Mouse (Mus musculus) midbrain, embryonic 16.5 days (tissue): ENCODE measurements around the gene Myof. TPM values are rescaled to one million over a fixed set of nuclear protein-coding genes. Genes with fewer than 3 reads are reported as not detected.

Source experiments
- ATAC-seq: fragments of 200-750 bp; cut with Nextera tagmentation; 2 replicates; pipeline ENCODE4 v1.8.0; 2017; ENCODE audit warnings: moderate TSS enrichment
- H3K27ac ChIP-seq: fragments of 300-500 bp; sonication (generic); 2 replicates; pipeline ENCODE4 v1.5.1; 2014; ENCODE audit warnings: mild to moderate bottlenecking, low read length, mixed read lengths
- H3K27me3 ChIP-seq: fragments of 300-500 bp; sonication (generic); 2 replicates; pipeline ENCODE4 v1.6.1; 2014; ENCODE audit warnings: low read depth, low read length, mixed read lengths; ENCODE audit not compliant: control insufficient read depth, insufficient read depth
- H3K36me3 ChIP-seq: fragments of 300-500 bp; sonication (generic); 2 replicates; pipeline ENCODE4 v1.6.1; 2014; ENCODE audit warnings: mild to moderate bottlenecking, low read length, moderate library complexity, mixed read lengths; ENCODE audit not compliant: control insufficient read depth, insufficient read depth
- H3K4me1 ChIP-seq: fragments of 300-500 bp; sonication (generic); 2 replicates; pipeline ENCODE4 v1.6.1; 2014; ENCODE audit warnings: mild to moderate bottlenecking, low read length, mixed read lengths; ENCODE audit not compliant: control insufficient read depth, insufficient read depth
- H3K4me2 ChIP-seq: fragments of 300-500 bp; sonication (generic); 2 replicates; pipeline ENCODE4 v1.6.1; 2014; ENCODE audit warnings: mild to moderate bottlenecking, low read length, mixed read lengths
- H3K4me3 ChIP-seq: fragments of 300-500 bp; sonication (generic); 2 replicates; pipeline ENCODE4 v1.5.1; 2014; ENCODE audit warnings: low read depth, mild to moderate bottlenecking, low read length, moderate library complexity, mixed read lengths
- H3K9ac ChIP-seq: fragments of 300-500 bp; sonication (generic); 2 replicates; pipeline ENCODE4 v1.6.1; 2014; ENCODE audit warnings: low read depth, low read length, mixed read lengths
- H3K9me3 ChIP-seq: fragments of 300-500 bp; sonication (generic); replicated peaks from 2 replicates; pipeline ENCODE4 v1.6.1; 2014; ENCODE audit warnings: mild to moderate bottlenecking, low read length, mixed read lengths; ENCODE audit not compliant: control insufficient read depth, poor library complexity, severe bottlenecking
- WGBS: fragments of 180-500 bp; shearing (Covaris S2); extraction: QIAGEN DNeasy Blood & Tissue Kit; methylation state at CpG from one replicate; pipeline ENCODE4 v1.1.7; 2014; 5-methylcytosine and 5-hydroxymethylcytosine counted together
- polyA plus RNA-seq: library from polyadenylated mRNA; unstranded; fragments of >200 nt; fragmentation: Nextera tagmentation; extraction: Ambion mirVana; gene quantifications from 2 replicates; pipeline ENCODE4 v1.2.1, GENCODE M21; 2015

The Myof gene
- polyA plus RNA-seq, 1 experiment from 2014 or later: 1.9 TPM

GRCm38 (mm10) chr19:37985730-37986129 is 57.6 kb downstream of the Myof start:
- Histone ChIP-seq H3K27me3 (no peaks in the 10 kb centered on the region), H3K4me2 (no peak overlapping the region), H3K36me3 (no peaks in the 10 kb centered on the region), H3K27ac (no peak overlapping the region), H3K9me3 (no peaks in the 10 kb centered on the region), H3K4me1 (no peaks in the 10 kb centered on the region), H3K4me3 (no peak overlapping the region), H3K9ac (no peak overlapping the region)
- no peak for ATAC-seq
- 93% methylated on average over 16 of the region's 16 CpGs for WGBS

GRCm38 (mm10) chr19:37975951-37976350 is 67.4 kb downstream of the Myof start:
- Histone ChIP-seq H3K4me2 (no peak overlapping the region), H3K27me3 (no peaks in the 10 kb centered on the region), H3K36me3 (no peaks in the 10 kb centered on the region), H3K4me3 (no peak overlapping the region), H3K4me1 (no peaks in the 10 kb centered on the region), H3K9me3 (no peaks in the 10 kb centered on the region), H3K9ac (no peak overlapping the region), H3K27ac (no peak overlapping the region)
- ATAC-seq: no peak
- 92% methylated on average over 5 of the region's 5 CpGs for WGBS

- no peak for ATAC-seq
- Histone ChIP-seq H3K9me3 (no peaks in the 10 kb centered on the region), H3K4me2 (no peak overlapping the region), H3K9ac (no peak overlapping the region), H3K4me3 (no peak overlapping the region), H3K27ac (no peak overlapping the region), H3K27me3 (no peaks in the 10 kb centered on the region), H3K4me1 (no peaks in the 10 kb centered on the region), H3K36me3 (no peaks in the 10 kb centered on the region)
- 88% methylated on average over 4 of the region's 4 CpGs for WGBS
Observed at GRCm38 (mm10) chr19:37970571-37970970, 72.8 kb downstream of the Myof start.

- H3K4me2 ChIP-seq: no peak overlapping the region
- no peak for ATAC-seq
- 80% methylated on average over 5 of the region's 5 CpGs for WGBS
Observed at GRCm38 (mm10) chr19:37970004-37970403, 73.4 kb downstream of the Myof start.

GRCm38 (mm10) chr19:37965828-37966227 is 77.5 kb downstream of the Myof start:
- Histone ChIP-seq H3K27me3 (no peaks in the 10 kb centered on the region), H3K4me3 (no peak overlapping the region), H3K4me1 (no peaks in the 10 kb centered on the region), H3K9me3 (no peaks in the 10 kb centered on the region), H3K9ac (no peak overlapping the region), H3K27ac (no peak overlapping the region), H3K36me3 (no peaks in the 10 kb centered on the region), H3K4me2 (no peak overlapping the region)
- 79% methylated on average over 4 of the region's 4 CpGs for WGBS
- ATAC-seq: no peak

More at GRCm38 (mm10) chr19:37970004-37970403, 73.4 kb downstream of the Myof start:
- Histone ChIP-seq H3K9me3 (no peaks in the 10 kb centered on the region), H3K4me1 (no peaks in the 10 kb centered on the region), H3K9ac (no peak overlapping the region), H3K4me3 (no peak overlapping the region), H3K27ac (no peak overlapping the region), H3K36me3 (no peaks in the 10 kb centered on the region), H3K27me3 (no peaks in the 10 kb centered on the region)

GRCm38 (mm10) chr19:37963421-37963820 is 80.0 kb downstream of the Myof start:
- ATAC-seq: no peak
- no peaks in the 10 kb centered on the region for H3K27me3 ChIP-seq
- H3K9ac ChIP-seq: no peak overlapping the region
- no peaks in the 10 kb centered on the region for H3K9me3 ChIP-seq
- WGBS: 93% methylated on average over 5 of the region's 5 CpGs
- H3K36me3 ChIP-seq: no peaks in the 10 kb centered on the region
- H3K4me3 ChIP-seq: no peak overlapping the region
- H3K27ac ChIP-seq: no peak overlapping the region
- H3K4me1 ChIP-seq: no peaks in the 10 kb centered on the region
- no peak overlapping the region for H3K4me2 ChIP-seq

GRCm38 (mm10) chr19:37960791-37961190 is 82.6 kb downstream of the Myof start:
- no peak overlapping the region for H3K4me3 ChIP-seq
- H3K27ac ChIP-seq: no peak overlapping the region
- no peaks in the 10 kb centered on the region for H3K4me1 ChIP-seq
- no peak overlapping the region for H3K9ac ChIP-seq
- no peaks in the 10 kb centered on the region for H3K27me3 ChIP-seq
- no peaks in the 10 kb centered on the region for H3K9me3 ChIP-seq
- no peak for ATAC-seq
- H3K36me3 ChIP-seq: no peaks in the 10 kb centered on the region
- no peak overlapping the region for H3K4me2 ChIP-seq
- WGBS: 97% methylated on average over 9 of the region's 9 CpGs

GRCm38 (mm10) chr19:37959543-37960215 is 83.7 kb downstream of the Myof start:
- no peaks in the 10 kb centered on the region for H3K36me3 ChIP-seq
- H3K9me3 ChIP-seq: no peaks in the 10 kb centered on the region
- no peaks in the 10 kb centered on the region for H3K27me3 ChIP-seq
- H3K4me1 ChIP-seq: no peaks in the 10 kb centered on the region
- WGBS: 88% methylated on average over 10 of the region's 10 CpGs
- no peak overlapping the region for H3K27ac ChIP-seq
- no peak for ATAC-seq
- H3K4me2 ChIP-seq: no peak overlapping the region
- H3K4me3 ChIP-seq: no peak overlapping the region
- no peak overlapping the region for H3K9ac ChIP-seq

GRCm38 (mm10) chr19:37959076-37959475 is 84.3 kb downstream of the Myof start:
- no peaks in the 10 kb centered on the region for H3K27me3 ChIP-seq
- no peak for ATAC-seq
- no peaks in the 10 kb centered on the region for H3K9me3 ChIP-seq
- H3K27ac ChIP-seq: no peak overlapping the region
- H3K36me3 ChIP-seq: no peaks in the 10 kb centered on the region
- no peak overlapping the region for H3K9ac ChIP-seq
- H3K4me3 ChIP-seq: no peak overlapping the region
- no peaks in the 10 kb centered on the region for H3K4me1 ChIP-seq
- H3K4me2 ChIP-seq: no peak overlapping the region
- 36% methylated on average over 6 of the region's 6 CpGs for WGBS
